Mouse (Mus musculus): ENCODE measurements around the gene Nrxn2.

The Nrxn2 gene

DNA sequence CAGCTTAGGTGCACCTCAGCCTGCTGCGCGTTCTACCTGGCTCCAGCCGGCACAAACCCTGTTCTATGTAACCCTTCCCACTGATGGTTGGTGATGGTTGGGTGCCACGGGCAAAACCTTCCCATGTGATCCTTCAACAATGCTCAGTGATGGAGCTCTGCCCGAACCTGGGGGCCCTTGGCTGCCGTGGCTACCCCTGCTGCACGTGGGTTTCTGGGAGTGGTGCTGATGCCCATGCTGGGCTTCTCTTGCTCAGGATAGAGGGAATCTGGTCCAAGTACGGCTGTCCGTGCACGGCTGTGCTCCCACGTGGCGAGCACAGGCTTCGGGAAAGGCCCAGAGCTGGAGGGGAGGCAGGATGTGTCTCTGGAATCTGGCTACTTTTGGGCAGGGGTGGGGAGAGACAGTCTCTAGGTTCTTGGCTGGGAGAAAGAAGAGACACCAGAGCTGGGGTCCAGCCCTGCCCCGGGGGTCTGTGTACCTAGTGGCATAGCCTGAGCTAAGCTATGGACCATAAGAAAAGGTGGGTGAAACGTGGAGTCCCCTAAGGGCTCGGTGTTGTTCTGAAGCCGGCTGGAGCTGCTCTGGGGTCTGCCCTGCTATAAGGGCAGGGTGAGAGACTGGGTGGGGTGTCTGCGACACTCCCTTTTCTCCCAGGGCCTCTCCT, 76.1 kb downstream of the Nrxn2 start:
- no peak for DNase-seq (ENCODE audit: low spot score)

DNA sequence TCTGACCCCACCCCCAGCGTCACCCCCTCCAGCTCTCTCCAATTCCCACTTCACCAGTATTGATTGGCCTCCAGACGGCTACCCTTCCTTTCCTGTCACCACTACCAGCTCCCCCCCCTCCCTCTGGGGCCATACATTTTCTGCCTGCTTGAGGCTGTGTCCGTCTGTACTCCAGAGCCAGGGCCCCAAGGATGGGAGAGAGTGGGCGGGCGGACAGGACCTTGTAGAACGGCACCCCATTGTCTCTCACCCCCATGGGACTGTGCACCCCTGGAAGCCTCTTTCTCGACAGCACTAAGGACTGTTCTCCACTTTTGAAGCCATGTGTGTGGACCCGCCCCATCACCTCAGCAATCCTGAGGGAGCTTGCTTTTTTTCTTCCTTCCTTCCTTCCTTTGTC, 77.2 kb downstream of the Nrxn2 start:
- DNase-seq (ENCODE audit: low spot score) = no peak

DNA sequence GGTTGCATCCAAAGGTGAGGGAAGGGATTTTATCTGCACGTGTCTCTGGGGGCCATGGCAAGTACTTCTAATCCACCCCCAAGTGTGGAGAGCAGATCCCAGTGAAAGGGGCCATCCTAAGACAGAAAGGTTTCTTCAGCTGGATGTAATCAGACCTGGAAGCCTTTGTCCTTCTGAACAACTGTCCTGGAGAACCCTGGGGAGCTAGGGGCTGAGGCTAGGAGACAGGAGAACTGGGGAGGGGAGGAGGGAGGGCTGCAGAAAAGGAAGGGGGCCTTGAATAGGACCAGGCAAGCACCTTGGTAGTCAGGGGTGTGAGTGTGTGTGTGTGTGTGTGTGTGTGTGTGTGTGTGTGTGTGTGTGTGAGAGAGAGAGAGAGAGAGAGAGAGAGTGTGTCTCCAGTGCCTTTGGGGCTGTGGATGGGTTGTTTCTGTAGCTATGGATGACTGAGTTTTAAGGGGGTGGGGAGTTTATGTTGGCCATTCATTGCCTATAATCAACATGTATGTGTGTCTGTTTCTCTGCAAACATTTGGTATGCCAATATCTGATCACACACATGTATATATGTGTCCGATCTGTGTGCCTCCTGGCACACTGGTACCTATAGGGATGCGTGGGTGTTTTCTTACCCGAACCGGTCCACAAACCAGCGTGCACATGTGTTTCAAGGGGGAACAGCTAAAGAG, 78.1 kb downstream of the Nrxn2 start:
- DNase-seq (ENCODE audit: low spot score) = no peak

DNA sequence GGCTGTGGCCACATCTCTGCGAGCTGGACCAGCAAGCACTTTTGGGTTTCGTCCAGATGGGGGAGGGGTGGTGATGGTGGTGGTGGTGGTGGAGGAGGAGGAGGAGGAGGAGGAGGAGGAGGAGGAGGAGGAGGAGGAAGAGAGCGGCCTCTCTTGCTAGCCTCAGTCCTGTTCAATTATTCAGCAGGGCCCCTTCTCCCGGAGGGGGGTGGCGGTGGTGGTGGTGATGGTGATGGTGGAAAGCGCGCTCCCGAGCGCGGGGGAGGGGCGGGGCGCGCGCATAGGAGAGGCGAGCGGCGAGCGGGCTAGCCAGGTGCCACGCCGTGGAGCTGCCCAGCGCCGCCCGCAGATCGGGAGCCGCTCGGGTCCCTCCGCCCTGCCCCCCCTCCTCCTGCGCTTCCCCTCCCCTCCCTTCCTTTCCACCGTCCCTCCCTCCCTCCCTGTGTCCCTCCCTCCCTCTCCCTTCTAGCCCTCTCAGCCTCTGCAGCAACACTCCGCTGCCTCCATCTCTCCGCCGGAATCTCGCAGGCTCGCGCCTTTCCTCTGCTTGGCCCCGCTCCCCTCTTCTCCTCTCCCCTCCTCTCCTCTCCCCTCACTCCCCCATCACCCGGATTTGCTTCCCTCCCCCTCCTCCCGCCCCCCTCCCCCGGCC, 78.7 kb downstream of the Nrxn2 start:
- DNase-seq (ENCODE audit: low spot score) = no peak

DNA sequence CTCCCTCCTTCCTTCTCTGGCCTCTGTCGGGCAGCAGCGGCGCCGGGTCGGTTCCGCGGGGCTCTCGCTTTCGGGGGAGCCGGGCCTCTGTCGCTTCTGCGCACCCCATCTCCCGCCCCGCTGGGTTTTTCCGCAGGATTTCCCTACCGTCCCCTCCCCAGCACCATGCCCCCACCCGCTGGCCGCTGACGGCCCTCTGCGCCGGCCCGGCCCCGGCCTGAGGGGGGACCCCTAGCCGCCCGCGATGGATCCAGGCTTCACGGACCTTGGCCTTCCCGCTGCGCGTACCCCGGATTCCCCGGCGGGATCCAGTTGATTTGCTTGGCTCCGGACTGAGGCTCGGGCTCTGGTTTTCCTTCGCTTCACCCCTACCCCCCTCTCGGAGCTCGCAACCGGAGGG, 79.3 kb downstream of the Nrxn2 start:
- no peak for DNase-seq (ENCODE audit: low spot score)

DNA sequence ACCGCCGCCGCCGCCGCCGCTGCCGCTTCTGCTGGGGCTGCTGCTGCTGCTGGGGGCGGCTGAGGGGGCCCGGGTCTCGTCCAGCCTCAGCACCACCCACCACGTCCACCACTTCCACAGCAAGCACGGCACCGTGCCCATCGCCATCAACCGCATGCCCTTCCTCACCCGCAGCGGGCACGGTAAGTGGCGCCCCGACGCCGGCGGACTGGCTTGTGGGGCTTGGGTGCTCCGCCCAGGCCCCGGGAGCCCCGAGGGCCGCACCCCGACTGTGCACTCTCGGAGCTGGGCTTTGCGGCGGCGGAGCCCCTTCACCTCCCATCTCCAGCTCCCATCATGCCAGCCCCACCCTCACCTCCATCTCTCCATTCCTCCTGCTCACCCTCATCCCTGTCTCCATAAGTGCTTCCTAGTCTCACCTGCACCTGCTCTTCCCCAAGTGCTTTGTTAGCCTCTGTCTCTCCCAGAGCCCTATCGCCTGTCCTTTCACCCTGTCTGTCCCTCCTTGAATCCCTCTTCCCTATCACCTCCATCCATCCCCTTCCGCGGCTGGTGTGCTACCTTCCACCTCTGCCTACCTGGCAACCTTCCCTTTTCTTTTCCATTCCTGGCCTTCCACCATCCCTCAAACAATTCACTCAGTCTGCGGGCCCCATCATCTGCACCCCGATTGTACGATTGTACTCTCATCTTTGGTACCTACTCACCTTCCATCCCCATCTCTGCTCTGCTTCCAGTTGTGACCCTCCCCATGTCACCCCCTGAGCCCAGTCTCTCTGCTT, 80.0 kb downstream of the Nrxn2 start:
- no peak for DNase-seq (ENCODE audit: low spot score)

DNA sequence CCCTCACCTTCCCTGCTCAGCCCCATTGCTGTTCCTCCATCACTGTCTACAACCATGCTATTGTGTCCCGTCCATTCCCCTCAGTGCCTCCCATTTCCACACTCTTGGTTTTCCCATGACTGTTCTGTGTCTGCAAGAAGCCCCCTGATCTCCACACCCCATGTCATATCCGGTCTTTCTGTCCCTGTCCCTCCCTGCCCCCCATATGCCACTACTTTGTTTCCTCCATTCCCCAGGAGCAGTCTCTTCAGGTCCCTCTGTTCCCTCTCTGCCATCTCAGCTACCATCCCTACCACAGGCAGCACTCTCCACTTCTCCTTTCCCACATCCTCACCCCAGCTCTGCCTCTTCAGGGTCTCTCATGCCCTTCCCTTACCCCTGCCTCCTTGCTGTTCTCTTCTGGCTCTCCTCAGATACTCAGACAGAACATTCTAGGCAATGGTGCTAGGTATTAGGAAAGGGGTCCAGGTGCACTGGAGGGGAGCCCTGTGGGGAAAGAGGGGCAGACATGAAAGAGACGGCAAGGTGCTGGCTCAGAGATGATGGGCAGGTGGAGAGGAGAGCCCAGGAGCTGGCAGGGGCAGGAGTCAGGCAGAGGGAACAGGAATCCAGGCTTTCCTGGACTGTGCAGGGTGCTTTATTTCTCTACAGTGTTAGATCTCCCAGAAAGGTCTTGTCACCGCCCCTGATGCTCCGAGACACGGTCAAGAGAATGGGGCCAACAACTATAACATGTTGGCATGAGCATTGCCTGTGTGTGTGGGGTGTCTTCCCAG, 81.5 kb downstream of the Nrxn2 start:
- no peak for DNase-seq (ENCODE audit: low spot score)

DNA sequence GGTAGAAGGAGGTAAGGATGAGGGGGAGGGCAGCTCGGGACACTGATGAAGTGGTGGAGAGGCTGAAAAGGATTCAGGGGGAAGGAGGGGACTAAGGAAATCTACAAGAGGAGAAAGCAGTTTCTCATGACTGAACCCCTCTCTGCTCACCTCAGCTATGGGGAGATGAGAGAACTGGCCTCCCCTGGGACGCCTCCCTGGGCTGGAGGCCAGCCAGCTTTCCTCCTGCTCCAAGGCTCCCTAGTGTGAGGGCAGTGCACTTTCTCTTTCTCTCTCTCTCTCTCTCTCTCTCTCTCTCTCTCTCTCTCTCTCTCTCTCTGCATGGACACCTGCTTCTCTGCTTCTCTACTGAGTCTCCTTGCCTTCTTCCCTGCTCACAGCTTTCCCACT, 82.1 kb downstream of the Nrxn2 start:
- no peak for DNase-seq (ENCODE audit: low spot score)

DNA sequence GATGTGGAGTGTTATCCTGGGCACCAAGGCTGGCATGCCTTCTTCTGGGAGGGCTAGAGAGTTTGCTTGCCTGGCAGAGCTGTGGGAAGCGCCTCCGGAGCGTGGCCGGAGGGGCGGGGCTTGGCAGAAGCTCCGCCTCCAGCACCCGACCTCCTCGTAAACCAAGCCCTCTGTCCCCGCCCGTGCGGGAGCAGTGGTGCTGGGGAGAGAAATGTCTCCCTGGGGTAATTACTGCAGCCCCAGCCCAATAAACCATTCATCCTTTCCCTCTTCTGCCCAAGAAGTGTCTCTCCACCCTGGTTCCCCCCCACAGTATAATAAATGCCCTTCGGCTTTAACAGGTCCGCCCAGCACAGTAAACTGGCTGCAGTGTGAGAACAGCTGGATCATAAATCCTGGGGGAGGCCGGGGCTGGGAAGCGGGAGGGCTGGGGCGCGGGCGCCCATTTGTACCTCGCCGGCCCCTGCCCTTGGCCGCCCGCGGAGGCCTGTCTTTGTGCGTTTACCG, 83.6 kb downstream of the Nrxn2 start:
- no peak for DNase-seq (ENCODE audit: low spot score)

DNA sequence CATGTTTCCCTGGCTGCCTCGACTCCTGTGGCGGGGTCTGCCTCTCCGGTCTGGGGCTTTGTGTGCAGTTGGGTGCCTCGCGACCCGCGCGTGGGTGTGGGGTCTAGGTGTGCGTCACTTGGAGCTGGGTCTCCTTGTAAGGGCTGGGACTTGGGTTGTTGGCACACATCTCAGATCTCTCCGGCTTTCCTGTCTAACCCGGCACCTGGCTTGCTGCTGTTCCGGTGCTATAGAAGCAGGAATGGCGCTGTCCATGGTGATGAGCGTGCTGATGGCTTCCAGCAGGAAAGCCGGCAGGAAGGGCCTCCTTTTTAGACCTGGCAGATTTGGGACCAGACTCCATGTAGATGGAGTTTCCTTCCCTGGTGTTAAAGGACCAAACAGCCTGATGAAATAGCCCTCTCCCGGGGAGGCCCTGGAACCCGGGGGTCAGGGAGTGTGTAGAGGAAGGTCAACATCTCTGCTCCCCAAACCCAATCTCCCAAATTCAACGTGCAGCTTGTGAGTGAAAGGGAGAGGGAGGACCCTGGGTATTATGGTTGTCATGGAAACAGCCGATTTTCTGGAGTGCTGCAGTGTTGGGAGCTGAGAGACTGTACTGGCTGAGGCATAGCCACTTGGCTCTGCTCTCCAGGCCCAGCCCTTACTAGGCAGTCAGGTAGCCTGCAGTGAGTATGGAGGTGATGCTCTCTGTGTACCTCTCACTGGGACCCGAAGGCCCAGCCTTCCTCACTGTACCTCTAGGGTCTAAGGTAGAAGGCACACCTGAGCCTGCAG, 84.2 kb downstream of the Nrxn2 start:
- peak; percentile 61 for DNase-seq (ENCODE audit: low spot score)

DNA sequence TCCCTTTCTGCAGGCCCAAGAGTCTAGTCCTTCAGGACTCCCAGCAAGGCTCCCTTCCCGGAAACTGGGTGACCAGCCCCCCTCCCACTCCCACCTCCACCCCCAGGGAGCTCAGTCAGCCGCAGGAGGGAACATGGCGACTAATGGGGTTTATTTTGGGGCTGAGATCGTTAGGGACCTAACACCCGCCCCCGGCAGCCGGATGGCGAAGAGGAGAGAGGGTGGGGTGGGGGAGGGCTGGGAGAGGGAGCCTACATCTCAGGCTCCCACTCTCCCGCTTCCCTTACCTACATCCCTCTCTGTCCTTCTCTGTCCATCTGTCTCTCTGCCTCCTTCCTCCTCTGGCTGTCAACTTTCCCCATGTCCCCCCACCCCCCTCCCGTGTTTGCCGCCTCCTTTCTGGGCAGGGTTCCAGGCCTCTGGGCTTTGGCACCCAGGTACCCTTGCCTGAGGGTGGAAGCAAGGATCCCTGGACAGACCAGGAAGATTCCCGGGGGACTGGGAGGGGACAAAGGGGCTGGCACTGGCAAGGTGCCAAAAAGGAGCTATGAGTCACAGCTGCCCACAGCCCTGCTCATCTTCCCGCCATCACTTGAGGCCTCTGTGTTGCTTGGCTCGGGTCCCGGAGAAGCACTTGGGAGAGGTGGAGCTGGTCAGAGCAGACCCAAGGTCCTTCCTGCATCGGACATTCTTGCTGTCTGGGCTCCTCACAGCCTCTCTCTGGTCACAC, 85.6 kb downstream of the Nrxn2 start:
- no peak for DNase-seq (ENCODE audit: low spot score)

DNA sequence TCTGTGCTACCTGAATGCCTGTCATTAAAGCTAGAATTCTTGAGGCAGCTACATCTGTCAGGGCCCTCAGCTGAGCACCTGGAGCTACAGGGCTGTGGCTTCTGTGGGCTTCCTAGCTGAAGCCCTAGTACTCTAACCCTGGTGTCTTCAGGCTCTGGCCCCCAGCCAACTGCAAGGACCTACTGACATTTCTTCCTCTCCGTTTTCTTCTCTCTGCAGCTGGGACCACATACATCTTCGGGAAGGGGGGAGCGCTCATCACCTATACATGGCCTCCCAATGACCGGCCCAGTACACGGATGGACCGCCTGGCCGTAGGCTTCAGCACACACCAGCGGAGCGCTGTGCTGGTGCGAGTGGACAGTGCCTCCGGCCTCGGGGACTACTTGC, 86.1 kb downstream of the Nrxn2 start:
- no peak for DNase-seq (ENCODE audit: low spot score)

DNA sequence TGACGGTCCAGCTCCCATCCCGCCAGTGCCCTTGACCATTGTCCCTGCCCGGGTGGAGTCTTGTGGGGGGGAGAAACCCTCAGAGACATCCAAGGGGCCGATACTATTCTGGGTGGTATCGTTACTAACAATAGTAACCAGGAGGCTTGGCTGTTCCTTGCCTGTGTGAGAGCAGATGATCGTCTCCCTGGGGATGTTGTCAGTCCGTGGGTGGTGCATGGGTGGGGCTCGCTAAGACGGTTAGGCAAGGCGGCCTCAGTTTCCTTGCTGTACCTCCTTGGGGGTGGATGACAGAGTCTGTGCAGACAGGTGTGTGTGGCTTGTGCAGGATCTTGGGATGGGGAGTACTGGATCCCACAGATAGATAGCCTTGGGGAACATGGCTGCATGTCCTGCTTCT, 88.9 kb downstream of the Nrxn2 start:
- no peak for DNase-seq (ENCODE audit: low spot score)

DNA sequence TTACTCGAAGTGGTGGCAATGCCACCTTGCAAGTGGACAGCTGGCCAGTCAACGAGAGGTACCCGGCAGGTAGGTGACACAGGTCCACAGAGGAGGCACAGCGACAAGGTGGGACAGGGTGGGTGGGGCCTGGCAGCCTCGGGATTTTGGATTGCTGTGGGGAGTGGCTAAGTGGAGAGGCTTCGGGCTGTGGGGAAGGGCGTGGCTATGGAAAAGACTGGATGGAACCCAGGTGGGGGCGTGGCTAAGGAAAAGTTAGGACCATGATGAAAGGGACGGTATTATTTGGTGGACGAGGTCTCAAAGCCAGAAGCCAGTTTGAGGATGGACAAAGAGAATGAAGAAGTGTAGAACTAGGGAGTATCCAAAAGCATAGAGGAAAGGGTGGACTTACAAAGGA, 91.3 kb downstream of the Nrxn2 start:
- no peak for DNase-seq (ENCODE audit: low spot score)

DNA sequence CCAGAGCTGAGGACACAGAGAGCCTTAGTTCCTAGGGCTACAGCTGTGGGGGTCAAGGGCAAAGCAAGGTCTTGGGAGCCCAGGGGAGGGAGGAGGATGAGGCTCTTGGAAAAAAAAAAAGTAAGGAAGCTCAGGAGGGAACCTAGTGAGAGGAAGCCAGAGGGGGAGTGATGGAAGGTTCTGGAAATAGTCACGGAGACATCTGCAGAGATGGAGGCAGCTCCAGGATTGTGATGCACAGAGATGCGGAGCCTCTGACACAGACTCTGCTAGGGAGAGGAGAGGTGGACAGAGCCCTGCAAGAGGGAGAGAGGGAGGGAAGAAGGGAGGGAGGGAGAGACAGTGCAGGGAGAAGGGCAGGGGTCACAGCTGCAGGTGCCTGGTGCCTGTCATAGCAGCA, 92.0 kb downstream of the Nrxn2 start:
- no peak for DNase-seq (ENCODE audit: low spot score)

DNA sequence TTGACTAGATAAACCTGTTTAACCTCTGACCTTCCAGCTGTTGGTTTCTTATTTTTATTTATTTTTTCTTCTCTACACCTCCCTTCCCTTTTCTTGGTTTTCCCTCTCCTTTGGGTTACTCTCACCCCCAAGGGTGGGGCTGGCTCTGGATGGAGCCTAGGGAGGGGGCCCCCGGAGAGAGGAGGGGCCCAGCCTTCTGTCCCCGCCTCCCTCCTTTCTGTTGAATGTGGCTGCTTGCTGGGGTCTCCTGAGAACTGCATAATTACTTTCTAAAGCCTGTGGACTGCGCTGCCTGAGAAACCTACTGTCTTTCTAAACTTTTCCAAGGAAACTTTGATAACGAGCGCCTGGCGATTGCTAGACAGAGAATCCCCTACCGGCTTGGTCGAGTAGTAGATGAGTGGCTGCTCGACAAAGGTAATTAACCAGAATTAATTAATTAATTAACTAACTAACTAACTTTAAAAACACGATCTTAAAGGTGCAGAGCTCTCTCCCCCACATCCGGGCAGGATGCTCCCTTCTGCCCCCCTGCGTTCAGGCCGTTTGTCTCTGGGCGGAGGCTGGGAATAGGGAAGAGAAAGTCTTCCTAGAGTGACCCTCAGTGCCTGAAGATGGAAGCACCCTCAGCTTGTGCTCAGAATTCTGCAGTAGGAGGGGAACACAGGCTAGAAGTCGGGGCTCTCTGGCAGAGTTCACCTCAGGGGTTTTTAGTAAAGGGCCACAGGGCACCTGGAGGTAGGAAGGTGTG, 95.0 kb downstream of the Nrxn2 start:
- no peak for DNase-seq (ENCODE audit: low spot score)

DNA sequence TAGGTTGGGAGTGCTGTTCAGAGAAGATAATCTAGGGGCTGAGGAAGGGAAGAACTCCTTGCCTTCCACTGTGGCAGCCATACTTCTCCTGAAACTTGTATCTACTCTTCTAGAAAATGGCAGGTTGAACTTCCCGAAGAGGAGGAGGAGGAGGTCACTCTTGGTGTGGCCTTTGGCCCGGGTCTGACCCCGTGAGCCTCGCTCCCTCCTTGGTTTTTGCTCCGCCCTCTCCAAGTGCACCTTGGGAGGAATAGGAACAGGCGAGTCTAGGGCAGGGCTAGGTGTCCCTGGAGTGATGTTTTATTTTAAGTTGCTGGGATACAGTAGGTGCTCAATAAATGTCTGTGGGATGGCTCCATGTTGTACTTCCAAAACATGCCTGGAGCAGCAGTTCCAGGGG, 96.4 kb downstream of the Nrxn2 start:
- no peak for DNase-seq (ENCODE audit: low spot score)

DNA sequence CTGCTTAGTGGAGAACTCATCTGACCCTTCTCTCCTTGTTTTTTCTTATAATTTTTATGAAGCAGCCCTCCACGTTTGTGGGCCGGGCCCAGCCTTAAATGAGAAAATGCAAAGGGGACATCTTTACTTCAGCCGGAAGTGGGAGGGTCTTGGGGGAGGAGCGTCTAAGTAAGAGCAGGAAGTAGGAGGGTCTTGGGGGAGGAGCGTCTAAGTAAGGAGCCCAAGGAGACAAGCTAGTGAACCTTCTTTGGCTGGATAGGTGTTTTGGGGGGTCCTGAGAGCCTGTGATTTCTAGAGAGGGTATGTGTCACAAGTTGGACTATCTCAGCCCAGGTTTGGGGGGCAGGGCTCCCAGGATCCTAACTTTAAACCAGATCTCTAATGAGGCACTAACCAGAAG, 96.9 kb downstream of the Nrxn2 start:
- DNase-seq (ENCODE audit: low spot score) = no peak

DNA sequence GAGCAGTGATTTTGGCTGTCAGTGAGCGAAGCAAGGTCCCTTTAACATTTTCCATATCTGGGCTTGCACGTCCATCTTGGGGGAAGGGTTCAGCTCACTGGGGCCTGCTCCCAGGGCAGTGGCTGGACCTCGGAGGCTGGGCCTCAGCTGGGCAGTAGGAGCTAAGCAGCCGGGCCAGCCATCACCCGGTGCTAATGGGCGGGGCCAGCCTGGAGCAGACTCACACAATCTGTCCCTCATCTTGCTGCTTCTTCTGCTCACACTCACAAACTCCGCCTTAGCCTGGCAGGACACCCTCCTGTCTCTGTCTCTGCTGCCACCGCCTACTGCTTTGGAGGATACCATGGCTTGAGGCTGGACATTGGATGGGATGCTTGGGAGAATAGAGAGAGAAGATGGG, 97.6 kb downstream of the Nrxn2 start:
- no peak for DNase-seq (ENCODE audit: low spot score)

DNA sequence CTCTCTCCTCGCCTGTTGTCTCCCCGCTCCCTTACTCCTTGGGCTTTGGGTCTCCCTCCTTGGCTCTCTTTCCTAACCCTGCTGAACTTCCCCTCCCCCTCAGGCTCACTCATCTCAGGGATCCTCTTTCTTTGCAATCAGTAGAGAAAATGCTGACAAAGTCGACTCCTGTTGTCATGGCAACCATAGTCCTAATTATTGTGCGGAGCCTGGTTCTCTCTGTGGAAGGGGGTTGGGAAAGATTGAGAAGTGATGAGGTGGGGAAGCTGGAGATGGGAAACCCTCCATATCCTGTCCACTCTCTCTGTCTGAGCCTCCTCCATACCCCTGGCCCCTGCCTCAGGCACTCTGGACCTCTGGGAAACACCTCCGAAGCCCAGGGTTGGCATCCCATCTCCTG, 100.1 kb downstream of the Nrxn2 start:
- no peak for DNase-seq (ENCODE audit: low spot score)

Measured in ovary, postnatal 14 days (tissue).